Mouse (Mus musculus) hindbrain, embryonic 13.5 days (tissue): ENCODE data around the gene 4930447C04Rik. TPM values are rescaled to one million over a fixed set of nuclear protein-coding genes. Genes with fewer than 3 reads are reported as not detected.

Experiments used
- polyA plus RNA-seq: library from polyadenylated mRNA; unstranded; fragments of >200 nt; fragmentation: Nextera tagmentation; extraction: Ambion mirVana; gene quantifications from 2 replicates; pipeline ENCODE4 v1.2.1, GENCODE M21; 2015

Gene 4930447C04Rik
- polyA plus RNA-seq, 1 experiment from 2014 or later, result 4.6 TPM

Other genes with a start within 250 kb of the 4930447C04Rik start
- 60.2 and 63.8 TPM in 2 replicates for gene Ppm1a, start 183.3 kb downstream of the 4930447C04Rik start, polyA plus RNA-seq
- gene Six6, start 882 bp downstream of the 4930447C04Rik start, polyA plus RNA-seq, result not detected in 2 replicates
- 2.6 and 5.7 TPM in 2 replicates for gene Six1, start 113.1 kb upstream of the 4930447C04Rik start, polyA plus RNA-seq
- 0.69 and 1.0 TPM in 2 replicates for gene Six4, start 172.7 kb upstream of the 4930447C04Rik start, polyA plus RNA-seq
- 20.1 and 21.1 TPM in 2 replicates for gene Mnat1, start 182.9 kb upstream of the 4930447C04Rik start, polyA plus RNA-seq